Mouse (Mus musculus) hindbrain, embryonic 16.5 days (tissue): Measurements from ENCODE around the gene Nlrp3. TPM values are rescaled to one million over a fixed set of nuclear protein-coding genes. Genes with fewer than 3 reads are reported as not detected.

Source experiments
- ATAC-seq: fragments of 200-750 bp; cut with Nextera tagmentation; 2 replicates; pipeline ENCODE4 v1.8.0; 2017; ENCODE audit warnings: moderate TSS enrichment, moderate library complexity
- H3K27ac ChIP-seq: fragments of 300-500 bp; sonication (generic); 2 replicates; pipeline ENCODE4 v1.5.1; 2014; ENCODE audit warnings: low read depth, mild to moderate bottlenecking, control low read depth, low read length, moderate library complexity
- H3K27me3 ChIP-seq: fragments of 300-500 bp; sonication (generic); replicated peaks from 2 replicates; pipeline ENCODE4 v1.6.1; 2014; ENCODE audit warnings: low read length; ENCODE audit not compliant: control insufficient read depth, insufficient read depth
- H3K36me3 ChIP-seq: fragments of 300-500 bp; sonication (generic); 2 replicates; pipeline ENCODE4 v1.6.1; 2014; ENCODE audit warnings: mild to moderate bottlenecking, low read length, moderate library complexity, mixed read lengths; ENCODE audit not compliant: control insufficient read depth, insufficient read depth
- H3K4me1 ChIP-seq: fragments of 300-500 bp; sonication (generic); 2 replicates; pipeline ENCODE4 v1.6.1; 2014; ENCODE audit warnings: low read depth, low read length; ENCODE audit not compliant: control insufficient read depth, insufficient read depth
- H3K4me2 ChIP-seq: fragments of 300-500 bp; sonication (generic); 2 replicates; pipeline ENCODE4 v1.6.1; 2014; ENCODE audit warnings: mild to moderate bottlenecking, low read length, control low read depth, moderate library complexity
- H3K4me3 ChIP-seq: fragments of 300-500 bp; sonication (generic); 2 replicates; pipeline ENCODE4 v1.5.1; 2014; ENCODE audit warnings: mild to moderate bottlenecking, low read length, control low read depth, moderate library complexity
- H3K9ac ChIP-seq: fragments of 300-500 bp; sonication (generic); 2 replicates; pipeline ENCODE4 v1.6.1; 2014; ENCODE audit warnings: low read depth, mild to moderate bottlenecking, control low read depth, low read length, moderate library complexity
- H3K9me3 ChIP-seq: fragments of 300-500 bp; sonication (generic); 2 replicates; pipeline ENCODE4 v1.6.1; 2014; ENCODE audit warnings: mild to moderate bottlenecking, low read length, moderate library complexity; ENCODE audit not compliant: control insufficient read depth
- WGBS: fragments of 180-500 bp; shearing (Covaris S2); extraction: QIAGEN DNeasy Blood & Tissue Kit; methylation state at CpG from one replicate; pipeline ENCODE4 v1.1.7; 2014; 5-methylcytosine and 5-hydroxymethylcytosine counted together
- polyA plus RNA-seq: library from polyadenylated mRNA; unstranded; fragments of >200 nt; fragmentation: Nextera tagmentation; extraction: Ambion mirVana; gene quantifications from 2 replicates; pipeline ENCODE4 v1.2.1, GENCODE M21; 2015

The Nlrp3 gene
- polyA plus RNA-seq: 0.07 and 0.10 TPM in 2 replicates

DNA sequence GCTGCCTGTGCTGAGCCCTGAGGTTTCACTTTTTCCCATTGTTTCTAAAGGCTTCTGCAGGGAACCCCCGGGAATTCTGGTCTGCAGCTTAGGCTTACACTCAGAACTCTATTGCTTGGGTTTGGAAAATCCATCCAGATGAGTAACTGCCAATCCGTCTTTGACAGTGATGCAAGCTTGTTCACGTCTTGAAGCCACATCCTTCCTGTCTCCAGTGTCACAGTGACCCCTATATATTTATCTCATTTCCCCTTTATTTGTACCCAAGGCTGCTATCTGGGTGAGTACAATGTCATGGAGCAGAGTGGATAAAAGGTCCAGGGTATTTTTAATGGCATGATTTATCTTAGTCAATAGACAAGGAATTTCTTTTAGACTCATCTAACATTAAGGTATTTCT, at the start of gene Nlrp3:
TSS of gene Nlrp3 (plus strand) at position 245 of the 400 bp plus-strand sequence.
- H3K4me2 ChIP-seq: no peak within 1 kb of the TSS
- H3K4me1 ChIP-seq: no peaks in the 10 kb centered on the region; the same call in 1 of the 2 replicates
- 60% methylated on average over 3 of the region's 3 CpGs for whole genome bisulfite sequencing
- H3K27ac ChIP-seq: no peak within 1 kb of the TSS
- no peak within 1 kb of the TSS for H3K9ac ChIP-seq
- no peak for ATAC-seq
- no peaks in the 10 kb centered on the region for H3K27me3 ChIP-seq
- H3K9me3 ChIP-seq: peaks cover 2% of the 10 kb centered on the region; the same call in 1 of the 2 replicates
- H3K4me3 ChIP-seq: no peak within 1 kb of the TSS
- H3K36me3 ChIP-seq: no peaks in the 10 kb centered on the region

DNA sequence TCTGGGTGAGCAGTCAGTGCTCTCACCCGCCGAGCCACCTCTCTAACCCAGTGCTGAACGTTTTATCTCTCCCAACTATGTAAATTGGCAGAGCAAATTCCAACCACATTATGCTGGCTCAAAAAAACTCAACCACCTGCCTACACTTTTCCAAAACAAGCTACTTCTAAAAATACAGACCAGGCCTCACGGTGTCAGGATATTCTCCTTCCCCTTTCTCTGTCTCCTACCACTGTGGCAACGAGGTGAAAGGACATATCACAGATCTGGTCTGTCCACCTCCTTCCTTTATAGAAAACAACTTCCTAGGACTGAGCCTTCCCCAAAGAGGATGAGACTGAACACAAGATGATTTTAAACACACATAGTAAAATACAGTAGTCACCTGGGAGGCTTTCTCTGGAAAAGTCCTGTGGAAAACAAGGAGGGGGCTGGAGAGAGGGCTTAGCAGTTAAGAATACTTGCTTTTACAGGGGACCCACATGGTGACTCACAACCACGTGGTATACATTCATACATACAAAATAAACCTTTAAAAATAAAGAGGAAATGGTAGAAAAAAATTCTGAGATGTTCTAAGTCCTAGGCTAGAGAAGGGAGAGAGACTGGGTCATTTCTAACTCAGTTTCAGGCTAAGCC, 44.6 kb upstream of the Nlrp3 start:
- Histone ChIP-seq H3K4me1 (no peaks in the 10 kb centered on the region), H3K4me3 (no peak overlapping the region), H3K9ac (no peak overlapping the region), H3K27ac (no peak overlapping the region), H3K27me3 (no peaks in the 10 kb centered on the region), H3K36me3 (peaks cover 39% of the 10 kb centered on the region), H3K9me3 (no peaks in the 10 kb centered on the region), H3K4me2 (no peak overlapping the region)
- no peak for ATAC-seq
- 86% methylated on average over 6 of the region's 6 CpGs for WGBS

DNA sequence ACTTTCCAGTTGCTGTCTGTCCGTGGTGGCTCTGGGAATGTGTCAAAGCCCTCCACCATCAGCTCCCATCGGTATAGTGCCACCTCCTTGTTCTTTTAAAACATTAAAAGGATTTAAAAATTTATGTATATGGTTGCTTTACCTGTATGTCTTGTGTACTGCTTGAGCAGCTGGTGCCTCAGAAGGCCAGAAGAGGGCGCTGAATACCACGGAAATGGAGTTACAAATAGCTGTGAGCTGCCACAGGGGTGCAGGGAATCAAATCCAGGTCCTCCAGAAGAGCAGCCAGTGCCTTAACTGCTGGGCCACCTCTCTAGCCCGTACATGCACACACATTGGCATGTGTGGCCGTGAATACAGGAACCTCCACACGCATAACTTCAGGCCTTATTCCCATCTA, 43.6 kb upstream of the Nlrp3 start:
- H3K36me3 ChIP-seq: peaks cover 31% of the 10 kb centered on the region

DNA sequence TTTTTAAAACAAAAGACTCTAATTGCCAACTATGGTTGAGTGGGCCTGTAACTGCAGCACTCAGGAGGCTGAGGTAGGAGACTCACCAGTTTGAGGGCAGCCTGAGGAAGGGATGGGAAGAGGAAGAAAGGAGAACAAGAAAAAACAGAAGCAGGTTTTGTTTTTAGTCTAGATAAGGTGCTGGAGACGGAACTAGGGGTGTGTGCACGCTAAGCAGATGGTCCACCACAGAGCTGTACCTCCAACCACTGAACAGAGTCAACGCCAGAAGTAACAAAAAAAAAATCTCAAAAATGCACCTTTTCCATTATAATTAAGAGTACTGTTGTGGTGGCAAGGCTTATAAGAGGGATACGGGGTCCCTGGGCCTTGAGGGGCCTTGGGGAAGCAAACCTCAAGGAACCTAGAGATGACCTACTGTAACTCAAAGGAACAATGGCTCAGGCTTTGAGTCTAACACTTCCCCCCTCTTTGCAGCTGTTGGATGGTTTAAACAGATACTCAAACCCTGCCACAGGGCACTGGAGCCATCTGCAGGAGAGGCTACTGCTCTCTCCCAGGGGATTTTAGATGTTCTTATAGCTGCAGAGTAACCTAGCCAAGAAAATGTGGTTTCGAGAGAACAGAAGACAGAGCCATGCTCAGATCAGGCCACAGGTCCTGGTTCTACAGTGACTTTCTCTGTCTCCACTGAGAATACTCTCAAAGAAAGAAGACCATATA, 39.2 kb upstream of the Nlrp3 start:
- WGBS: 95% methylated on average over 5 of the region's 5 CpGs
- Histone ChIP-seq H3K36me3 (peaks cover 27% of the 10 kb centered on the region), H3K27me3 (no peaks in the 10 kb centered on the region), H3K27ac (no peak overlapping the region), H3K4me2 (no peak overlapping the region), H3K4me1 (peaks cover 9% of the 10 kb centered on the region), H3K9me3 (no peaks in the 10 kb centered on the region), H3K9ac (no peak overlapping the region), H3K4me3 (no peak overlapping the region)
- no peak for ATAC-seq

More for the DNA sequence above, 43.6 kb upstream of the Nlrp3 start:
- Histone ChIP-seq H3K9ac (no peak overlapping the region), H3K4me2 (no peak overlapping the region), H3K4me1 (no peaks in the 10 kb centered on the region), H3K9me3 (no peaks in the 10 kb centered on the region), H3K4me3 (no peak overlapping the region), H3K27me3 (no peaks in the 10 kb centered on the region), H3K27ac (no peak overlapping the region)
- WGBS: 95% methylated on average over 7 of the region's 7 CpGs
- no peak for ATAC-seq

DNA sequence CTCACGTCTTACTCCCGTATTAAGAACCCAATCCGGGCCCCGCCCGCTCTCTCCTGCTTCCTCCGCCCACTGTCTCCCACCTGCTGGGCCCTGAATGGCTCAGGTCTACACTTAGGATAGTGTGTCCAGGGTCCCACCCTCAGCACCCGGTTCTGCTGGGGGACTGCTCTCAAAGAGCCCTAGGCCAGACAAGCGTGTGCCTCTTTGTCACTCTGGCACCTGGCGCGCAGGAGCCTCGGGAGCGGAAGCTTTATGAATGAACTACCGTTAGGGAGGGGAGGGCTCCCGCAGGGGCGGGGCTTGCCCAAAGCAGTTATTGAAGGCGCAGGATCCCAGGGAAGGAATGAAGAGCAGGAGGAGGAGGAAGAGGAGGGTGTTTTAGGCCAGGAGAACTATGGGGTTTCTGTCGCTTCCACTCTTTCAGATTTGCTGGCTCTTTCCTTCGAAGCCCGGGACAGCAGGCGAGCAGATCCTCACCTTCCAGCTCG, 36.0 kb upstream of the Nlrp3 start:
- Histone ChIP-seq H3K36me3 (peaks cover 13% of the 10 kb centered on the region; the same call in 1 of the 2 replicates), H3K4me3 (peak overlapping the region; percentile 69), H3K4me2 (peak overlapping the region; percentile 66), H3K27me3 (no peaks in the 10 kb centered on the region), H3K9ac (peak overlapping the region; percentile 86), H3K9me3 (no peaks in the 10 kb centered on the region), H3K4me1 (peaks cover 17% of the 10 kb centered on the region), H3K27ac (peak overlapping the region; percentile 81)
- ATAC-seq: peak; percentile 37
- WGBS: 1% methylated on average over 21 of the region's 21 CpGs

DNA sequence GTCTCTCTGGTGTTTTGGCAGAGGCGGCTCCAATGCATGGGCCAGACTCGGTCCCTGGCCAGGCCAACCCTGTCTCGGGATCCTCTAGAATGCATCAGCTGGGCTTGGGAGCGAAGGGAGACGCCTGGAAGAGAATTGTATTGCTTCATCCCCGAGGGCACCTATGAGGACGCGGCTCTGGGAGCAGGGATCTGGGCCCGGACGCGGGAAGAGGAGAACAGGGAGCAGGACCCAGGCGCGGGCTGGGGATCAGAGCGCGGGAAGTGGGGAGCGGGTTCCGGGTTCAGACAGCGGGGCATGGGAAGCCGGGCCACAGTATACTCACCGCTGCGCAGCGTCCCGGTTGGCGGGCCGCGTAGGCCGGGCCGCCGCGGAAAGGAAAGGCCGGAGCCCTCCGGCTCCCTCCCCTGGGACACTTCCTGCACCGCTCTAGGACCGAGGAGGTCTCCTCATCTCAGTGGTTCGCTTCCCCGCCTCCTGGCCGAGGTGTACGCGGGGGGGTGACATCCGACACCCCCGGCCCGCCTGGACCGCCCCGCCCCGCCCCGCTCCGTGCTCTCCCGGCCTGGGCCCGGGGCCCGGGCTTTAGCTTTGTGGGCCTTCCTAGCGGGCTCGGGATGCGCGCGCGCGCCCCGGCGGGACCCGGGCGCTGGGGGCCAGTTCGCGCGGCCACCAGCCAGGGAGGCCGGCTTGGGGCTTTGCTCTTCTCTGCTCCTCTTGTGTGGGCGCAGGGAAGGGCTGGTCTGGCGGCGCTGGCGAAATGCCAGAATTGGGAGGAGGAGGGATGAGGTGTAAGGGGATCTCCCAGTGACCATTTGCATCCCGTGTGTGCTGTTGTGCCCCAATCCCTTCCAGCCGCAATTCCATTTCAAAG, 35.3 kb upstream of the Nlrp3 start:
- peaks cover 17% of the 10 kb centered on the region for H3K4me1 ChIP-seq
- H3K36me3 ChIP-seq: peaks cover 11% of the 10 kb centered on the region; the same call in 1 of the 2 replicates
- H3K9ac ChIP-seq: peak overlapping the region; percentile 86
- no peaks in the 10 kb centered on the region for H3K27me3 ChIP-seq
- peak; percentile 92 for ATAC-seq
- WGBS: under 1% methylated on average over 53 of the region's 71 CpGs
- no peaks in the 10 kb centered on the region for H3K9me3 ChIP-seq
- H3K27ac ChIP-seq: peak overlapping the region; percentile 81
- peak overlapping the region; percentile 66 for H3K4me2 ChIP-seq
- peak overlapping the region; percentile 69 for H3K4me3 ChIP-seq

DNA sequence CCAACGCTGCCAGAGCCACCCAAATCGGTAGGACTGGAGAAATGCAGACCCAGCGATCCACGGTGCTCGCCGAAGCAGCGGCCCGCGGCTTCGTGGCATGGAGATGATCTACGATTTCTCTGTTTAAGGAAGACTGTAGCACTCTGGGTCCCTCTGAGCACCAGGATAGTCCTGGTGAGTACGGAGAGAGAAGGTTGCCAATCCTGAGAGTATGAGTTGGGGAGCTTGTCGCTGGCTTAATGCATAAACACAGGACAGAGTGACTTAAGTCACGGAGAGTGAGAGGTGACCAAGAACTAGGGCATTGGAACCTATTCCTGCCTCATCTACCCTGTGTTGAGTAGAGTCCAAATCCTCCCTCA, 34.7 kb upstream of the Nlrp3 start:
- H3K4me2 ChIP-seq: peak overlapping the region; percentile 66
- H3K4me1 ChIP-seq: peaks cover 17% of the 10 kb centered on the region
- peak overlapping the region; percentile 81 for H3K27ac ChIP-seq
- H3K27me3 ChIP-seq: no peaks in the 10 kb centered on the region
- no peaks in the 10 kb centered on the region for H3K9me3 ChIP-seq
- peak overlapping the region; percentile 86 for H3K9ac ChIP-seq
- WGBS: 0% methylated on average over 14 of the region's 14 CpGs
- ATAC-seq: peak; percentile 32
- peaks cover 7% of the 10 kb centered on the region; the same call in 1 of the 2 replicates for H3K36me3 ChIP-seq
- peak overlapping the region; percentile 69 for H3K4me3 ChIP-seq

DNA sequence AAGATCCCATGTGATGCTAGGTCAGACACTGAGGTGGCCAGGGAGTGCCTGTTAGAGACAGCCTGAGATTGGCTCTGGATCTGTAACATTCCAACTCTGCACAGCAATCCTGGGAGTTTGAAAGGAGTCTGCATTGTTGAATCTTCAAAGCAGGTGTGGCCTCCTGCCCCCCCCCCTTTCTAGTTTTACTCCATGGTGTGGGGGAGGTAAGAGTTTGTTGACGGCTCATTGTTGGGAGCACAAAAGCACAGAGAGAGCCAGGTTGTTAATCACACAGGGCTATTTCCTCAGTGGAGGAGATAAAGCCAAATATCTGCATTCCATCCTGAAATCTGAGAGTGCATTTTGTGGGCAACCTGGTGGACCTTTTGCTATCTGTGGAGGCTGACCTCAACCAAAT, 29.8 kb upstream of the Nlrp3 start:
- no peaks in the 10 kb centered on the region for H3K36me3 ChIP-seq
- no peak overlapping the region for H3K4me3 ChIP-seq
- peaks cover 12% of the 10 kb centered on the region for H3K4me1 ChIP-seq
- H3K9me3 ChIP-seq: no peaks in the 10 kb centered on the region
- H3K9ac ChIP-seq: no peak overlapping the region
- WGBS: 80% methylated on average over 1 of the region's 1 CpGs
- no peaks in the 10 kb centered on the region for H3K27me3 ChIP-seq
- H3K27ac ChIP-seq: no peak overlapping the region
- no peak for ATAC-seq
- no peak overlapping the region for H3K4me2 ChIP-seq
